Mouse (Mus musculus): ENCODE results near the gene Calm2. TPM values are rescaled to one million over a fixed set of nuclear protein-coding genes. Genes with fewer than 3 reads are reported as not detected.
A peak's percentile ranks its signal among the peaks of the same experiment; 100 is the strongest.

Gene Calm2
- polyA plus RNA-seq, 1 experiment from 2014 or later = 1,064 TPM

- Histone ChIP-seq H3K9ac (replicated peaks) (peak overlapping the region; percentile 29; the same call in 1 of the 2 replicates), H3K27me3 (peaks cover 36% of the 10 kb centered on the region), H3K36me3 (no peaks in the 10 kb centered on the region), H3K27ac (replicated peaks) (no peak overlapping the region), H3K4me2 (replicated peaks) (peak overlapping the region; percentile 68), H3K4me3 (peak overlapping the region; percentile 33), H3K9me3 (no peaks in the 10 kb centered on the region), H3K4me1 (peaks cover 15% of the 10 kb centered on the region)
- 7% methylated on average over 9 of the region's 9 CpGs for WGBS
- no peak for ATAC-seq (ENCODE audit: low FRiP score, low read depth)
Measured at GRCm38 (mm10) chr17:87473441-87473735, 26.7 kb upstream of the Calm2 start.

GRCm38 (mm10) chr17:87472879-87473278 lies 26.1 kb upstream of the Calm2 start:
- Histone ChIP-seq H3K27me3 (peaks cover 36% of the 10 kb centered on the region), H3K4me2 (replicated peaks) (no peak overlapping the region), H3K27ac (replicated peaks) (no peak overlapping the region), H3K36me3 (no peaks in the 10 kb centered on the region), H3K4me3 (no peak overlapping the region), H3K4me1 (peaks cover 15% of the 10 kb centered on the region), H3K9ac (replicated peaks) (no peak overlapping the region), H3K9me3 (no peaks in the 10 kb centered on the region)
- WGBS = 60% methylated on average over 10 of the region's 10 CpGs
- no peak for ATAC-seq (ENCODE audit: low FRiP score, low read depth)

GRCm38 (mm10) chr17:87471661-87472060 lies 24.9 kb upstream of the Calm2 start:
- Histone ChIP-seq H3K27ac (replicated peaks) (no peak overlapping the region), H3K4me2 (replicated peaks) (no peak overlapping the region), H3K36me3 (no peaks in the 10 kb centered on the region), H3K4me3 (no peak overlapping the region), H3K9me3 (no peaks in the 10 kb centered on the region), H3K9ac (replicated peaks) (no peak overlapping the region), H3K4me1 (peaks cover 15% of the 10 kb centered on the region), H3K27me3 (peaks cover 36% of the 10 kb centered on the region)
- WGBS = 64% methylated on average over 6 of the region's 6 CpGs
- no peak for ATAC-seq (ENCODE audit: low FRiP score, low read depth)

GRCm38 (mm10) chr17:87470797-87471196 lies 24.1 kb upstream of the Calm2 start:
- Histone ChIP-seq H3K9ac (replicated peaks) (no peak overlapping the region), H3K4me2 (replicated peaks) (no peak overlapping the region), H3K4me1 (peaks cover 15% of the 10 kb centered on the region), H3K4me3 (no peak overlapping the region), H3K27ac (replicated peaks) (no peak overlapping the region), H3K27me3 (peaks cover 32% of the 10 kb centered on the region), H3K9me3 (no peaks in the 10 kb centered on the region), H3K36me3 (no peaks in the 10 kb centered on the region)
- WGBS = 76% methylated on average over 8 of the region's 8 CpGs
- ATAC-seq (ENCODE audit: low FRiP score, low read depth) = no peak

GRCm38 (mm10) chr17:87470282-87470681 lies 23.5 kb upstream of the Calm2 start:
- Histone ChIP-seq H3K27me3 (peaks cover 27% of the 10 kb centered on the region), H3K9me3 (no peaks in the 10 kb centered on the region), H3K27ac (replicated peaks) (no peak overlapping the region), H3K4me3 (no peak overlapping the region), H3K9ac (replicated peaks) (no peak overlapping the region), H3K4me2 (replicated peaks) (no peak overlapping the region), H3K4me1 (peaks cover 15% of the 10 kb centered on the region), H3K36me3 (no peaks in the 10 kb centered on the region)
- whole genome bisulfite sequencing = 78% methylated on average over 8 of the region's 8 CpGs
- no peak for ATAC-seq (ENCODE audit: low FRiP score, low read depth)

- no peaks in the 10 kb centered on the region for H3K9me3 ChIP-seq
- H3K4me3 ChIP-seq = no peak overlapping the region
- 84% methylated on average over 8 of the region's 8 CpGs for WGBS
- H3K9ac ChIP-seq (replicated peaks) = no peak overlapping the region
- no peak overlapping the region for H3K4me2 ChIP-seq (replicated peaks)
- H3K4me1 ChIP-seq = peaks cover 11% of the 10 kb centered on the region
- ATAC-seq (ENCODE audit: low FRiP score, low read depth) = no peak
- H3K27ac ChIP-seq (replicated peaks) = no peak overlapping the region
- peaks cover 19% of the 10 kb centered on the region for H3K27me3 ChIP-seq
- H3K36me3 ChIP-seq = no peaks in the 10 kb centered on the region
Measured at GRCm38 (mm10) chr17:87469428-87469827, 22.7 kb upstream of the Calm2 start.

- Histone ChIP-seq H3K4me3 (no peak overlapping the region), H3K27me3 (peaks cover 19% of the 10 kb centered on the region; the same call in 1 of the 2 replicates)
Measured at GRCm38 (mm10) chr17:87468616-87469015, 21.9 kb upstream of the Calm2 start.

GRCm38 (mm10) chr17:87461499-87461896 lies 14.8 kb upstream of the Calm2 start:
- H3K27me3 ChIP-seq = 0 out of 2 replicates have a peak, but pooled peaks cover 11% of the 10 kb centered on the region
- no peak overlapping the region for H3K4me3 ChIP-seq
- peak; percentile 23; the same call in 1 of the 2 replicates for ATAC-seq (ENCODE audit: low FRiP score, low read depth)
- H3K4me1 ChIP-seq = peaks cover 42% of the 10 kb centered on the region
- WGBS = 43% methylated on average over 3 of the region's 3 CpGs
- H3K27ac ChIP-seq (replicated peaks) = 0 out of 2 replicates have a peak overlapping the region, but pooled peaks have one; percentile 15
- H3K4me2 ChIP-seq (replicated peaks) = no peak overlapping the region
- no peaks in the 10 kb centered on the region for H3K9me3 ChIP-seq
- H3K9ac ChIP-seq (replicated peaks) = no peak overlapping the region
- no peaks in the 10 kb centered on the region for H3K36me3 ChIP-seq

More at GRCm38 (mm10) chr17:87468616-87469015, 21.9 kb upstream of the Calm2 start:
- H3K27ac ChIP-seq (replicated peaks) = no peak overlapping the region
- H3K9me3 ChIP-seq = no peaks in the 10 kb centered on the region
- ATAC-seq (ENCODE audit: low FRiP score, low read depth) = no peak
- no peak overlapping the region for H3K9ac ChIP-seq (replicated peaks)
- H3K36me3 ChIP-seq = no peaks in the 10 kb centered on the region
- no peak overlapping the region for H3K4me2 ChIP-seq (replicated peaks)
- 80% methylated on average over 5 of the region's 5 CpGs for WGBS
- peaks cover 4% of the 10 kb centered on the region for H3K4me1 ChIP-seq

GRCm38 (mm10) chr17:87460669-87461498 lies 14.1 kb upstream of the Calm2 start:
- H3K9ac ChIP-seq (replicated peaks) = no peak overlapping the region

GRCm38 (mm10) chr17:87459750-87460668 lies 13.3 kb upstream of the Calm2 start:
- Histone ChIP-seq H3K9me3 (no peaks in the 10 kb centered on the region), H3K4me3 (no peak overlapping the region), H3K27me3 (0 out of 2 replicates have a peak, but pooled peaks cover 11% of the 10 kb centered on the region), H3K9ac (replicated peaks) (no peak overlapping the region), H3K4me2 (replicated peaks) (peak overlapping the region; percentile 18), H3K27ac (replicated peaks) (0 out of 2 replicates have a peak overlapping the region, but pooled peaks have one; percentile 7), H3K4me1 (peaks cover 42% of the 10 kb centered on the region), H3K36me3 (no peaks in the 10 kb centered on the region)
- 25% methylated on average over 14 of the region's 14 CpGs for WGBS
- peak; percentile 19; the same call in 1 of the 2 replicates for ATAC-seq (ENCODE audit: low FRiP score, low read depth)

More at GRCm38 (mm10) chr17:87460669-87461498, 14.1 kb upstream of the Calm2 start:
- Histone ChIP-seq H3K4me2 (replicated peaks) (peak overlapping the region; percentile 18), H3K9me3 (no peaks in the 10 kb centered on the region), H3K27me3 (0 out of 2 replicates have a peak, but pooled peaks cover 11% of the 10 kb centered on the region), H3K4me1 (peaks cover 42% of the 10 kb centered on the region), H3K27ac (replicated peaks) (0 out of 2 replicates have a peak overlapping the region, but pooled peaks have one; percentile 15), H3K4me3 (no peak overlapping the region), H3K36me3 (no peaks in the 10 kb centered on the region)
- WGBS = 18% methylated on average over 17 of the region's 17 CpGs
- ATAC-seq (ENCODE audit: low FRiP score, low read depth) = peak; percentile 67

- Histone ChIP-seq H3K4me2 (replicated peaks) (peak overlapping the region; percentile 12; the same call in 1 of the 2 replicates), H3K27ac (replicated peaks) (0 out of 2 replicates have a peak overlapping the region, but pooled peaks have one; percentile 20), H3K4me3 (no peak overlapping the region), H3K27me3 (0 out of 2 replicates have a peak, but pooled peaks cover 11% of the 10 kb centered on the region), H3K9ac (replicated peaks) (no peak overlapping the region), H3K36me3 (no peaks in the 10 kb centered on the region), H3K9me3 (no peaks in the 10 kb centered on the region), H3K4me1 (peaks cover 42% of the 10 kb centered on the region)
- peak; percentile 52 for ATAC-seq (ENCODE audit: low FRiP score, low read depth)
- 10% methylated on average over 13 of the region's 17 CpGs for WGBS
Measured at GRCm38 (mm10) chr17:87458911-87459749, 12.4 kb upstream of the Calm2 start.

Measured in midbrain, embryonic 12.5 days (tissue).